Mouse (Mus musculus) megakaryocyte, embryonic 14.5 days (primary cell): ENCODE data around the gene Dusp3.

Experiments used
- FLI1 ChIP-seq: IDR thresholded peaks from 2 replicates; pipeline ENCODE4 v1.6.1; 2012; ENCODE audit warnings: low read length, inconsistent platforms, mixed read lengths
- GATA1 ChIP-seq: IDR thresholded peaks from 3 replicates; pipeline ENCODE4 v1.6.1; 2012; ENCODE audit warnings: mixed read lengths, low read length, inconsistent platforms, borderline replicate concordance

- TF ChIP-seq GATA1 = no peak
- TF ChIP-seq FLI1 = no peak
Measured at GRCm38 (mm10) chr11:101963043-101963442, 23.8 kb downstream of the Dusp3 start.
